Mouse (Mus musculus) limb, embryonic 14.5 days (tissue): ENCODE data around the gene Cdk17. TPM values are rescaled to one million over a fixed set of nuclear protein-coding genes. Genes with fewer than 3 reads are reported as not detected.

Source experiments
- ATAC-seq: fragments of 200-750 bp; cut with Nextera tagmentation; 2 replicates; pipeline ENCODE4 v1.8.0; 2017; ENCODE audit warnings: low read depth, moderate number of reproducible peaks, moderate TSS enrichment; ENCODE audit not compliant: low FRiP score
- DNase-seq: peaks from one replicate; pipeline ENCODE4 v3.0.0-alpha.2; 2015; ENCODE audit warnings: low spot score
- H3K27ac ChIP-seq: fragments of 300-500 bp; sonication (generic); replicated peaks from 2 replicates; pipeline ENCODE4 v1.5.1; 2014; ENCODE audit warnings: low read depth, mild to moderate bottlenecking, low read length, moderate library complexity, mixed read lengths
- H3K27me3 ChIP-seq: fragments of 300-500 bp; sonication (generic); 2 replicates; pipeline ENCODE4 v1.6.1; 2014; ENCODE audit warnings: low read length, mixed read lengths; ENCODE audit not compliant: control insufficient read depth, insufficient read depth
- H3K36me3 ChIP-seq: fragments of 300-500 bp; sonication (generic); 2 replicates; pipeline ENCODE4 v1.6.1; 2014; ENCODE audit warnings: mild to moderate bottlenecking, low read length, moderate library complexity, mixed read lengths; ENCODE audit not compliant: control insufficient read depth, insufficient read depth
- H3K4me1 ChIP-seq: fragments of 300-500 bp; sonication (generic); 2 replicates; pipeline ENCODE4 v1.6.1; 2014; ENCODE audit warnings: antibody characterized with exemption, low read length, mixed read lengths; ENCODE audit not compliant: control insufficient read depth, insufficient read depth
- H3K4me2 ChIP-seq: fragments of 300-500 bp; sonication (generic); replicated peaks from 2 replicates; pipeline ENCODE4 v1.6.1; 2014; ENCODE audit warnings: low read depth, mild to moderate bottlenecking, low read length, moderate library complexity; ENCODE audit not compliant: severe bottlenecking
- H3K4me3 ChIP-seq: fragments of 300-500 bp; sonication (generic); replicated peaks from 2 replicates; pipeline ENCODE4 v1.5.1; 2014; ENCODE audit warnings: low read length
- H3K9ac ChIP-seq: fragments of 300-500 bp; sonication (generic); 2 replicates; pipeline ENCODE4 v1.6.1; 2014; ENCODE audit warnings: mild to moderate bottlenecking, low read depth, low read length, moderate library complexity; ENCODE audit not compliant: severe bottlenecking
- H3K9me3 ChIP-seq: fragments of 300-500 bp; sonication (generic); 2 replicates; pipeline ENCODE4 v1.6.1; 2016; ENCODE audit warnings: low read length; ENCODE audit not compliant: control insufficient read depth
- POLR2A ChIP-seq: fragments of 200-500 bp; IDR thresholded peaks from 2 replicates; pipeline ENCODE4 v1.8.0; 2012; ENCODE audit warnings: inconsistent platforms, mild to moderate bottlenecking, moderate library complexity, borderline replicate concordance; ENCODE audit not compliant: insufficient read depth, insufficient read length; ENCODE audit errors: extremely low read depth
- WGBS: fragments of 180-500 bp; shearing (Covaris S2); extraction: QIAGEN DNeasy Blood & Tissue Kit; methylation state at CpG from one replicate; pipeline ENCODE4 v1.1.7; 2014; 5-methylcytosine and 5-hydroxymethylcytosine counted together
- polyA plus RNA-seq, 2 experiments: library from polyadenylated mRNA; depleted of rRNA in 1 of 2; stranded (reverse) in 1 of 2; unstranded in 1 of 2; fragments of >200 nt; fragmentation: Nextera tagmentation in 1 of 2; extraction: Ambion mirVana in 1 of 2; gene quantifications; 2 replicates each; pipeline versions ENCODE4 v1.2.1 to v1.2.3; 2012 to 2014

Cdk17 gene
- polyA plus RNA-seq, 2 experiments = 24.7 to 25.9 TPM

DNA sequence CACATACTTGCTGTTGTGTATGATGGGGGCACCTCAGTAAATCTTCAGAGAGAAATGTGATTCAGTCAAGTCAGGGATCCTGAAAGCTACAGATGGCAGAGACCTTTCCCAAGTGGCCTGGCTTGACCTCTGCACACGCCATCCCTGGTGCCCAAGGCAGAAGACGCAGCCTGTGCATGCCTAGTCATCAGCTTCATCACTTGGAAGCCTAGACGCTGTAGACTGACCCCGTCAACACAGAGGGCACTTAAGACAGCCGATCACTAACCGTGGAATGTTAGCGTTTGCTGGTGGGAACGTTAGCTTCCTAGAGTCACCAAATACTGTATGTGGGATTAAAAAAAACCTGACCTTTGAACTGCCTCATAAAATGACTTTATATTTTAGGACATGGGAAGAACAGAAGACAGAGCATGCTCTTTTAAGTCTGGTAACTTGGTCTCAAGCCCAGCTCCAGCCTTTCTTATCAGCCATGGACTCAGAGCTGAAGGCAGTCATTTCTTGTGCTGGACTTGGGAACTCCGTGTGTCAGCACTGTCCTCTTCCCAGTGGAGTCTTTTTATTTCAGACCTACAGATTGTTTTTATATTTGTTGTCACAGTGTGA, 78.6 kb downstream of the Cdk17 start:
- WGBS = 83% methylated on average over 9 of the region's 9 CpGs
- H3K27ac ChIP-seq = no peak overlapping the region

DNA sequence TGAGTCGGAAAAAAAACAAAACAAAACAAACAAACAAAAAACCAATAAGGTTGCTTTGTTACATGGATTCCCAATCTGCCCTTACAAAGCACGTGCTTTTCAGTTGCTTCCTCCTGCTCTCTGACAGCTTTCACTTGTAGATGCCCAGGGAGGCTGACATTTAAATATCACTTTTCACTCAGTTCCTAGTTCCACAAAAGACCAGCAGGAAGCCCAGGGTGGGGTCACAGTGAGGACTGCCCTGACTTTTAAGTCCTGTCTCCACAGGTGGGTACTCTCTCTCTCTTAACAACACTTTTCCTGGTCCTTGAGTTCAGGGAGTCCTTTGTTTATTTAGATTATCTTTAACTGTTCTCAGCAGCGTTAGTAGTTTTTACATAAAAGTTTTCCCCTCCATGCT, 81.5 kb downstream of the Cdk17 start:
- ATAC-seq (no peak), DNase-seq (no peak)
- Histone ChIP-seq H3K4me3 (no peak overlapping the region), H3K4me1 (peaks cover 9% of the 10 kb centered on the region), H3K4me2 (no peak overlapping the region), H3K36me3 (peaks cover 41% of the 10 kb centered on the region), H3K9me3 (no peaks in the 10 kb centered on the region), H3K27ac (no peak overlapping the region), H3K9ac (no peak overlapping the region), H3K27me3 (no peaks in the 10 kb centered on the region)
- no peak for TF ChIP-seq POLR2A
- WGBS = 25% methylated on average over 3 of the region's 3 CpGs

More for the DNA sequence above, 78.6 kb downstream of the Cdk17 start:
- DNase-seq (no peak), ATAC-seq (no peak)
- Histone ChIP-seq H3K9me3 (no peaks in the 10 kb centered on the region), H3K4me3 (no peak overlapping the region), H3K36me3 (peaks cover 57% of the 10 kb centered on the region), H3K27me3 (no peaks in the 10 kb centered on the region), H3K4me1 (0 out of 2 replicates have a peak, but pooled peaks cover 2% of the 10 kb centered on the region), H3K9ac (no peak overlapping the region), H3K4me2 (no peak overlapping the region)
- no peak for TF ChIP-seq POLR2A

DNA sequence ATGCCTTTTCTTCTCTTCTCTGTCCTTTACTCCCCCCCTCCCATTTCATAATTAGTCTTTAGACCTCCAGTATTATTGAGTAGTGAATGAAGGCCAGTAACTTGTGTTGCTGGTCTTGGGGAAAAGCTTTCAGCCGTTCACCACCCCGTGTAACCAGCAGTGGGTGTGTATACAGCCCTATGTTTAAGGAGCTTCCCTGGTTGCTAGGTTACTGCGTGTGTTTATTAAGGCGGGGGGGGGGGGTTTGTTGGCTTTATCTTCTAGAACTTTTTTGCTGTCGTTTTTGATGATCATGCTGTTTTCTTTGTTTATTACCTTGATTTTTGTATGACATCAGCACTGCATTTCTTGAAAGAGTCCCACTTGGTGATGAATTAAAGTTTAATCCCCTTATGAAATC, 82.2 kb downstream of the Cdk17 start:
- Histone ChIP-seq H3K4me1 (peaks cover 15% of the 10 kb centered on the region), H3K27me3 (no peaks in the 10 kb centered on the region), H3K36me3 (peaks cover 42% of the 10 kb centered on the region), H3K9ac (no peak overlapping the region), H3K4me3 (no peak overlapping the region), H3K27ac (no peak overlapping the region), H3K9me3 (no peaks in the 10 kb centered on the region), H3K4me2 (no peak overlapping the region)
- DNase-seq (no peak), ATAC-seq (no peak)
- WGBS = 15% methylated on average over 5 of the region's 5 CpGs
- TF ChIP-seq POLR2A = no peak

DNA sequence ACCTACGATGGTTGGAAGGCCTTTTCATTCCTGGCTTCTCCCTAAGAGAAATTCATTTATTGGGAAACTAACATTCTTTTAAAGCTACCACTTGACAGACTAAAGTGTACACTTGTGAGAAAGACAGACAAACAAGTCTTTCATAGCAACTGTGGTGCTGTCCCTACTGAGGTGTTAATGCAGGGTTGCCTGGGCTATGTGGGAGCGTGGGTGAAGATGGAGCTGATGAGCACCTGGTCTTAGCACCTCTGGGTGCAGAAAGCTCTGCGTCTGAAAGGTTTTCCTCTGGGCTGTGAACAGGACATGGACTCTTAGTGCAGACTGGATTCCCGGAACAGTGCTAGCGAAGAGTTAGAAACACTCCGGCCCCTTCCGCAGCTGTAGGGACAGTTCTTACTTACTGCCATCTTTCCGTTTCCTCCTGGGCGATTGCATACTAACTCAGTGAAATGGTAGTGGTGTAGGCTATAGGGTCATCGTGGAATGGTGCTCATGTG, 83.6 kb downstream of the Cdk17 start:
- Histone ChIP-seq H3K36me3 (peaks cover 42% of the 10 kb centered on the region), H3K27me3 (no peaks in the 10 kb centered on the region), H3K9me3 (no peaks in the 10 kb centered on the region), H3K4me2 (no peak overlapping the region), H3K27ac (no peak overlapping the region), H3K9ac (no peak overlapping the region), H3K4me3 (no peak overlapping the region), H3K4me1 (peaks cover 23% of the 10 kb centered on the region)
- no peak for TF ChIP-seq POLR2A
- DNase-seq (no peak), ATAC-seq (no peak)
- WGBS = 77% methylated on average over 10 of the region's 10 CpGs

DNA sequence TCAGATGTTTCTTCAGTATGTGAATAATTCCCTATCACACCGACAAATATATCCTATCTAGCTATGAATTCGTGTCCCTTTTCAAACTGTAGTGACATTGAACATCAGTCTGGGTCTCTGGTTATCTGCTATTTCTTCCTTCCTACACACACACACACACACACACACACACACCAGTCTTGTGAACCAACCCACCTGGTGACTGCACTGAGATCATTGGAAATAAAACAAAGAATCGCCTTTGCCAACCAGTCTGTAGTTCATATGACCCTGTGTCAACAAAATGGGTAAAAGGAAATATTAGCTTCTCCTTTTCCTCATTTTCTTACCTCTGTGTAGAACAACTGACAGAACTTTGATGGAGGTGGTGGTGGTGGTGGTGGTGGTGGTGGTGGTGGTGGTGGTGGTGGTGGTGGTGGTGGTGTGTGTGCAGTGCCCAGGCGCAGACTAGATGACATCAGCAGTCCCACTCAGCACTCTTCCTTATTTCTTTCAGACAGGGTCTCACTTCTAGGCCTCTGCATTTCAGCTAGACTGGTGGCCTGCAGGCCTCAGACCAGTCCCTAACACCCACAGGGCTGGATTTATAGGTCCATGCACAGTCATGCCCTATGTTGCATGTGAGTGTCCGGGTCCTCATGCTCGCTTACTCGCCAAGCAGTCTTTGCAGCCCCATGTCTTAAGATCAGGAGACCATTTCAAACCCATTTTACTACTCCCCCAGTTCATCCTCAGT, 85.7 kb downstream of the Cdk17 start:
- no peak overlapping the region for H3K4me3 ChIP-seq
- no peaks in the 10 kb centered on the region for H3K9me3 ChIP-seq
- H3K9ac ChIP-seq = no peak overlapping the region
- peaks cover 40% of the 10 kb centered on the region for H3K36me3 ChIP-seq
- no peak overlapping the region for H3K4me2 ChIP-seq
- DNase-seq (no peak), ATAC-seq (no peak)
- H3K4me1 ChIP-seq = peaks cover 38% of the 10 kb centered on the region
- 90% methylated on average over 7 of the region's 7 CpGs for WGBS
- no peak overlapping the region for H3K27ac ChIP-seq
- no peaks in the 10 kb centered on the region for H3K27me3 ChIP-seq
- TF ChIP-seq POLR2A = no peak
